Mouse (Mus musculus) liver, embryonic 13.5 days (tissue): ENCODE measurements at regions not wholly inside any gene's neighbourhood (a gene's known extent, or its start where the extent isn't known, plus 50 kb on each side); places are given as distances from the start of the nearest gene placed in this dataset.

ENCODE experiments used
- ATAC-seq: fragments of 200-750 bp; cut with Nextera tagmentation; 2 replicates; pipeline ENCODE4 v1.8.0; 2017; ENCODE audit warnings: low read depth, mild to moderate bottlenecking, moderate number of reproducible peaks, moderate library complexity
- DNase-seq: peaks from one replicate; pipeline ENCODE4 v3.0.0; 2022
- H3K27ac ChIP-seq: fragments of 300-500 bp; sonication (generic); 2 replicates; pipeline ENCODE4 v1.5.1; 2015; ENCODE audit warnings: moderate library complexity, mild to moderate bottlenecking, inconsistent platforms
- H3K27me3 ChIP-seq: fragments of 300-500 bp; sonication (generic); 2 replicates; pipeline ENCODE4 v1.6.1; 2015; ENCODE audit warnings: mild to moderate bottlenecking, inconsistent platforms
- H3K36me3 ChIP-seq: fragments of 300-500 bp; sonication (generic); 2 replicates; pipeline ENCODE4 v1.6.1; 2015; ENCODE audit warnings: mild to moderate bottlenecking, inconsistent platforms
- H3K4me1 ChIP-seq: fragments of 300-500 bp; sonication (generic); replicated peaks from 2 replicates; pipeline ENCODE4 v1.6.1; 2015; ENCODE audit warnings: inconsistent platforms
- H3K4me2 ChIP-seq: fragments of 300-500 bp; sonication (generic); 2 replicates; pipeline ENCODE4 v1.6.1; 2015; ENCODE audit warnings: inconsistent platforms, mild to moderate bottlenecking, moderate library complexity
- H3K4me3 ChIP-seq: fragments of 300-500 bp; sonication (generic); replicated peaks from 2 replicates; pipeline ENCODE4 v1.5.1; 2015; ENCODE audit warnings: mild to moderate bottlenecking, inconsistent platforms
- H3K9ac ChIP-seq: fragments of 300-500 bp; sonication (generic); 2 replicates; pipeline ENCODE4 v1.6.1; 2015; ENCODE audit warnings: mild to moderate bottlenecking, inconsistent platforms
- H3K9me3 ChIP-seq: fragments of 300-500 bp; sonication (generic); replicated peaks from 2 replicates; pipeline ENCODE4 v1.6.1; 2016; ENCODE audit warnings: inconsistent platforms
- WGBS: fragments of 180-500 bp; shearing (Covaris S2); methylation state at CpG from one replicate; pipeline ENCODE4 v1.1.7; 2015; ENCODE audit not compliant: insufficient replicate concordance; 5-methylcytosine and 5-hydroxymethylcytosine counted together

DNA sequence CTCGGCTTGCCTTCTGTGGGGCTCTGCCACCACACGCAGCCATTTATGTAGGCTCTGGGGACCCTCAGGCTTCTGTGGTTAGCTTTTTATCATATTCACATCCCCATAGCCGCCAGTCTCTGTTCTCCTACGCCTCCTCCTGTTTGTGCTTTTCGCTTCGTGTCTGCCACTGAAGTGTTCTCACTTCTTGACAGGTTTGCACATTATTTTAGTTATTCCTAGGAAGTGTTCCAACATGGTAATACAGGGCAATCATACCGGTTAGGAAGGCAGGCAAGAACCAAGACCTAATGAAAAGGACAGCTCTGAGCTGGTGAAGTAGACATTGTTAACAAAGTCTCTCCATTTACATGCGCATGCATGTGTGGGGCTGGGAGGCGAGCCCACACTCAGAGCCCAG is 120.1 kb upstream of the Arid2 start:
- Histone ChIP-seq H3K36me3 (no peaks in the 10 kb centered on the region), H3K4me3 (no peak overlapping the region), H3K27ac (no peak overlapping the region), H3K9me3 (no peaks in the 10 kb centered on the region), H3K4me2 (no peak overlapping the region), H3K4me1 (no peaks in the 10 kb centered on the region), H3K9ac (no peak overlapping the region), H3K27me3 (peaks cover 25% of the 10 kb centered on the region)
- DNase-seq = no peak
- WGBS = 54% methylated on average over 9 of the region's 9 CpGs
- no peak for ATAC-seq

DNA sequence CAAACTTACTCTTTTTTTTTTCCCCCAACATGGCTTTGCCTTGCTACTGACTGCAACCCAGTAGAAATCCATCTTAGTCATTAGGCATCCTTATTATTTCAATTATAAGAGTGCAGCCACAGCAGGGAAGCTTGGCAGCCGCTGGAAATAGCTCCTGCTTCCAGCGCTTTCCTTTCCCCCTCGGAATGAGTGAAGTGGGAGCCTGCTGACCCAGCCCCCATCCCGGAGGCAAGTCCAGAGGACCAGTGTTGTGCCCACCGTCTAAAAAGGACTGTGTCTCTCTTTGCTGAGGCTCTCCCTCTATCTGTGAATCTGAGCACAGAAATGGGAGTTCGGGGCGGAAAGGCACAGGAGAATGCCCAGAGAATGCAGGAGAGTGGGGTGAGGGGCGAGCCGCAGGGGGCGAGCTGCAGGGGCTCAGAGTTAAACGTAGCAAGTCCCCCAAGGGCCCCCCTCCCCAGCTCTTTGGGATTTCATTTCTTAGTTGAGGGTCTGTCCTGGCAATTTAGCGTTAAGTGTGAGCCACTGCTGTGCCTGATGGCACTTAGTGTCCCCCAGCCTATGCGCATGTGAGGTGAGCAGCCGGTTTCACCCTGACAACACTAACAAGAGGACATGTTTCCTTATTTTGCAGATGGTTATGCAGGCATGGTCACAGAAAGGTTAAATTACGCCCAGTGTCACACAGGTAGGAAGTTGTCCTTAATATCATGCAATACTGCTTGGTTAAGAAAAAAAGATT is 117.4 kb upstream of the Arid2 start:
- ATAC-seq (no peak), DNase-seq (no peak)
- 21% methylated on average over 15 of the region's 15 CpGs for WGBS
- H3K36me3 ChIP-seq = no peaks in the 10 kb centered on the region
- no peak overlapping the region for H3K27ac ChIP-seq
- peaks cover 25% of the 10 kb centered on the region for H3K27me3 ChIP-seq
- H3K9ac ChIP-seq = no peak overlapping the region
- no peak overlapping the region for H3K4me2 ChIP-seq
- no peak overlapping the region for H3K4me3 ChIP-seq
- H3K9me3 ChIP-seq = no peaks in the 10 kb centered on the region
- H3K4me1 ChIP-seq = no peaks in the 10 kb centered on the region

DNA sequence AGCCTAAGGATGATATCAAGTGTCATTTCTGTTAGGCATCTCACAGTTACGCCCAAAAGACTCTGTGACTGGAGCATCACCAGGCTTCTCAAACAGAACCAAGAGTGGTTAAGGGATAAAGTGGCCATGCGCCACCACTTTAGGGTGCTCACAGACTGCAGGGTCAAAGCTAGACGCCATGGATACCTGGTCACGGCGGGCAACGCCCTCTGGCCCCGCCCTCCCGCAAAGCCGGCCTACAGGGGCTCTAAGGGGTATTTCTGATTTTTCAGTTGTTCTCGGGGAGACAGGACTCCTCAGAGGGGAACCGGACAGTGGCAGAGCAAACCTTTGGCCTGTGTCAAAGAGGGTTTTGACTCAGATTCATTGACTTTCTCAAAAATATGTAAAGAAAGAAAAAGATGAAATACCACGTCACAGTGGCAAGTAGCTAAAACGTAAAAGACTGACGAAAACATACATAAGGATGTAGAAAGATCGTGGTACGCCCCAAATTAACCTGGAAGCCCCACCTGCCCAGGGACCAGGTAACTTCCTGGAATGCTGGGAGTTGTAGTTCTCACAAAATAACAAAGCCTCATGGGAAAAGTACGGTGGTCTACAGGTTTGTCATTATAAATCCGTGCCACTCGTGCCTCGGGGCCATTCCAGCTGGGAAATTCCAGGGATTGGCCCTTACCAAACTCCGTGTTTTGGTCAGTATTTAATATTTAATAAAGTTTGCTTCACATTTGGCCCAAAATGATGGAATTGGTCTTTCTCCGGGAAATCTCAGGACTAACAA is 116.1 kb upstream of the Arid2 start:
- Histone ChIP-seq H3K36me3 (no peaks in the 10 kb centered on the region), H3K4me3 (peak overlapping the region; percentile 17), H3K9ac (no peak overlapping the region), H3K9me3 (no peaks in the 10 kb centered on the region), H3K27ac (no peak overlapping the region), H3K27me3 (peaks cover 25% of the 10 kb centered on the region), H3K4me1 (no peaks in the 10 kb centered on the region), H3K4me2 (peak overlapping the region; percentile 40)
- WGBS = 8% methylated on average over 22 of the region's 22 CpGs
- no peak for ATAC-seq
- DNase-seq = no peak

DNA sequence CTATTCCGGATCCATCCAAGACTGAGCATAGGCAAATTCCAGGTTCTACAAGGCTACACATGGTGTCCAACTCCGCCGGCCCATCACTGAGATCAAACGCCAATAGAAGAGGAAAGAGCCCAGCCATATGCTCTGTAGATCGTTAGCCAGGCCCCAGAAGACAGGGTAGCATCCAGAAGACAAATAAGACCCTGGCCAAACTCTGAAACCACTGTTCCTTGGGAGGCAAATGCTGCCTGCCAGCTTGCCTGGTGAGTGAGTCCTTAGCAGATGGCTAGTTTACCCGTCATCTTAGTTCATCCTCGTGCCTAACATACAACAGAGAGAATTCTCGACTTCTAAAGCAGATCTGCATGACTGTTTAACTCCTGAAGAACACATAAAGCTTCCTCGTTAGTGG is 109.4 kb upstream of the Arid2 start:
- no peaks in the 10 kb centered on the region for H3K9me3 ChIP-seq
- H3K36me3 ChIP-seq = no peaks in the 10 kb centered on the region
- H3K27ac ChIP-seq = no peak overlapping the region
- H3K27me3 ChIP-seq = no peaks in the 10 kb centered on the region
- H3K4me3 ChIP-seq = no peak overlapping the region
- DNase-seq (no peak), ATAC-seq (no peak)
- no peaks in the 10 kb centered on the region for H3K4me1 ChIP-seq
- WGBS = 66% methylated on average over 9 of the region's 9 CpGs
- no peak overlapping the region for H3K4me2 ChIP-seq
- H3K9ac ChIP-seq = no peak overlapping the region

DNA sequence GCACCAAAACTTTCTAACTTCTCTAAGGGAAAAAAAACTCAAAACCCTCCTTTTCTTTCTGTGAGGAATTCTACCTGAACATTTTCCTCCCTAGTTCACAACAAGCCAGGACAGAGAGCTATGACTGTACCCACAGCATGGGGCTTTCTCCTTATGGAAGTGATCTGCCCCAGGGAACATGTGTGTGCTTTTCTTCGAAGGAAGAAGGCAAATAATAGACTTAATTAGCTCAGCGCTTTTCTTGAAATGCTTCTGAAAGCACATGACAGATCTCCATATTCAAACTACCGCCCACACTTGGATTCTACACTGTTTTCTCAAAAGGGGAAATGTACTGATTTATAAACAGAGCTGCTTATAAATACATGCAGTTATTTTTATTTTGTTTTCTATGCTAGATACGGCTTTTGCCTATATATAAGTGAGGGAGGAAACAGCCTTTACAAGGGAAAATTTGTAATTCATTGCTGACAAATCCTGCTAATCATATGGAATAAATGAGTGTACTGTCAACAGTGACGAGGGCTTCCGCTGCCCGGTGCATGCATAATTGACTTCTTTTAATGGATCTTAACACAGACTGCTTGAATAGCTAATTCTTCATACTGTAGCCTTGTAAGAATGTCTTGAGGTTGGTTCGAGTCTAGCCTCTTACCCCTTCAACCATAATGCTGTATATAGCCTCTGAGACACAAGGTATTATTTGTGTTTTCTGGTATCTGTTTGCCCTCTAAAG is 108.8 kb upstream of the Arid2 start:
- WGBS = 71% methylated on average over 8 of the region's 8 CpGs
- DNase-seq (no peak), ATAC-seq (no peak)
- Histone ChIP-seq H3K4me3 (no peak overlapping the region), H3K9me3 (no peaks in the 10 kb centered on the region), H3K27me3 (no peaks in the 10 kb centered on the region), H3K27ac (no peak overlapping the region), H3K4me2 (no peak overlapping the region), H3K36me3 (no peaks in the 10 kb centered on the region), H3K9ac (no peak overlapping the region), H3K4me1 (no peaks in the 10 kb centered on the region)

DNA sequence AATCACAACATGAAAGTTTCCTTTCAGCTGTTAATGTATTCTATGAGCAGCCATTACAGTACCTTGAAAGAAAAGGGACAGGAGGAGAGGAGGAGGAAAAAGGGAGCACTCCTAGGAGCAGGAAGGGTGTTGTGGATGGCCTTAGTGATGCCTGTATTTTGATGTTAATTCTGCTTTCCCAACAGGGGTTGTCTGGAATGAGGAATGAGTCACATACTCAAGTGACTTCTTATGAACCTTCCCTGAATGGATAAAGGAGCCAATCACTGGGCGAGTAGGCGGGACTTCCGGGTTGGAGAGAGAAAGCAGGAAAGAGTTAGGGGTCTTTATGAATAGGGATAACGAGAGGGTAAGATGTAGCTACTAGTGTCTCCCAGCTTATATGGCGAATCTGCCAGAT is 107.8 kb upstream of the Arid2 start:
- DNase-seq = no peak
- H3K27ac ChIP-seq = no peak overlapping the region
- no peaks in the 10 kb centered on the region for H3K9me3 ChIP-seq
- no peaks in the 10 kb centered on the region for H3K36me3 ChIP-seq
- no peak for ATAC-seq
- no peaks in the 10 kb centered on the region for H3K27me3 ChIP-seq
- 63% methylated on average over 5 of the region's 5 CpGs for WGBS
- no peak overlapping the region for H3K4me3 ChIP-seq
- H3K4me1 ChIP-seq = no peaks in the 10 kb centered on the region
- no peak overlapping the region for H3K9ac ChIP-seq
- no peak overlapping the region for H3K4me2 ChIP-seq

DNA sequence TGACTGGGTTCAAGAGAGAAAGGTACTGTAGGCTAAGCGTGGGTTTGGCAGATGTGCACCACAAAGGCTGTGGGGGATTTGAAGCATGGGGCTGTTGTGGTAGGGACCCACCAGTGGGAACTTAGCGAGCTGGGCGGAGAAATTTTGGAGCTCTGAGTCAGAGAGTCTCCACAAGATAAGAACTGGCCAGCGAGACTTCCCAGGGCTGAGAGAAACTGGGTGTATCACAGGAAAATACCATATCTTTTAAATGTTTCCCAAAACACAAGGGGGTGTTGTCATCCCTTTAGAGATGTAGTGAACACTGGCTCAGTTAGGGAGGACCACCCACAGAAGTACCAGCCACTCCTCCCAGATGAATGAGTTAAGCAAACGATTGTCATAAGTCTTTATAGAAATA is 107.3 kb upstream of the Arid2 start:
- no peak overlapping the region for H3K27ac ChIP-seq
- no peak overlapping the region for H3K9ac ChIP-seq
- no peaks in the 10 kb centered on the region for H3K36me3 ChIP-seq
- WGBS = 36% methylated on average over 5 of the region's 5 CpGs
- DNase-seq (no peak), ATAC-seq (no peak)
- no peaks in the 10 kb centered on the region for H3K9me3 ChIP-seq
- H3K4me3 ChIP-seq = no peak overlapping the region
- H3K27me3 ChIP-seq = no peaks in the 10 kb centered on the region
- H3K4me2 ChIP-seq = no peak overlapping the region
- H3K4me1 ChIP-seq = no peaks in the 10 kb centered on the region

DNA sequence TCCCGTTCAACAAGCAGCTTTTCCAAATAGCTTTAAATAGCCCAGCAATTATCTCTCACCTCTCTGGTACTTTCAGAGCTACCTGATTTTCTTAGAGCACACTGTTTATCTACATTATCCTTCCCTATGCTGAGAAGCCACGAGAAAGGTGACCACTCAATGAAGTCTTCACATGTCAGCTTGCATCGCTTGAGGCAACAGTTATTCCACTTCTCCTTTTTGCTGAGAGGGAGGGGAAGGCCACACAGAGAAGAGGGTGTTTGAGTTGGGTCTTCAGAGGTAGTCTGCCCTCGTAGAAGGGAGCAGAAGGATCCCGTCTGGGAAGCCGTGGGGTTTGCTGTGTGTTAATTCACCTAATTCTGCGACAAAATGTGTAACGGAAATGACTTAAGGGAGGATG is 106.3 kb upstream of the Arid2 start:
- Histone ChIP-seq H3K27ac (no peak overlapping the region), H3K9ac (no peak overlapping the region), H3K4me3 (no peak overlapping the region), H3K27me3 (no peaks in the 10 kb centered on the region), H3K4me2 (no peak overlapping the region), H3K36me3 (no peaks in the 10 kb centered on the region), H3K4me1 (no peaks in the 10 kb centered on the region), H3K9me3 (no peaks in the 10 kb centered on the region)
- ATAC-seq (no peak), DNase-seq (no peak)
- WGBS = 46% methylated on average over 8 of the region's 8 CpGs

DNA sequence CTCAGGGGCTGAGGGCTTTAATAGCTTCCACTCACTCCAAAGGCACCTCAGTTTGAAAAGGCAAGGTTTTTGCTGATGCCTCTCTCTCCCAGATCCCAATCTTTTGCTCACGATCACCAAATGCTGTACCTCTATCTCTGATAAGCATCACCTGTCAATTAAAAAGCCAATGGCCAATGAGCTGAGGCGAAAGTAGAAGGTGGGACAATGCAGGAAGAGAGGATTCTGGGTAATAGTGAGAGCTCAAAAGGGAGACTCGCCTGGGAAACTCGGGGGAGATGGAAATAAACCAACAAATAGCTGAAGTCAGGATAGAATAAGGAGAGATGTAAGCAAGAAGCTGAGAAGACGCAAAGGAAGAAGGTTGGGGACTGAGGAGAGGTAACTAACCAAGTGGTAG is 105.0 kb upstream of the Arid2 start:
- Histone ChIP-seq H3K27me3 (no peaks in the 10 kb centered on the region), H3K36me3 (no peaks in the 10 kb centered on the region), H3K9ac (no peak overlapping the region), H3K27ac (no peak overlapping the region), H3K4me3 (no peak overlapping the region), H3K4me2 (no peak overlapping the region), H3K9me3 (no peaks in the 10 kb centered on the region), H3K4me1 (no peaks in the 10 kb centered on the region)
- ATAC-seq = no peak
- no peak for DNase-seq
- WGBS = 62% methylated on average over 5 of the region's 5 CpGs

DNA sequence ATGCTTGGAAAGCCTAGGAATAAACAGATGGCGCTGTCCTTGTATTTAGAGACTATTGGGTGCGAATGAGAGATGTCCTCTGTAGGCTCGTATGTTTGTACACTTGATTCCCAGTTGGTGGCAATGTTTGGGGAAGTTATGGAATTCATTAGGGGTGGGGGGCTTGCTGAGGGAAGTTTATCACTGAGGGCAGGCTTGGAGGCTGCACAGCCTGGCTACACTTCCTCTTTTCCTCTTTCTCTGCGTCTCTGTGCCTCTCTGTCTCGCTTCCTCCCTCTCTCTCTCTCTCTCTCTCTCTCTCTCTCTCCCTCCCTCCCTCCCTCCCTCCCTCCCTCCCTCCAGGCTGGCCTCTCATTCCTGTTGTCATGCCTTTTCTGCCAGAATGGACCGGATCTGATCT is 104.2 kb upstream of the Arid2 start:
- 28% methylated on average over 6 of the region's 6 CpGs for WGBS
- H3K9ac ChIP-seq = no peak overlapping the region
- H3K27ac ChIP-seq = no peak overlapping the region
- no peak overlapping the region for H3K4me3 ChIP-seq
- ATAC-seq = no peak
- no peaks in the 10 kb centered on the region for H3K4me1 ChIP-seq
- no peaks in the 10 kb centered on the region for H3K27me3 ChIP-seq
- H3K4me2 ChIP-seq = no peak overlapping the region
- no peaks in the 10 kb centered on the region for H3K36me3 ChIP-seq
- H3K9me3 ChIP-seq = no peaks in the 10 kb centered on the region
- no peak for DNase-seq

DNA sequence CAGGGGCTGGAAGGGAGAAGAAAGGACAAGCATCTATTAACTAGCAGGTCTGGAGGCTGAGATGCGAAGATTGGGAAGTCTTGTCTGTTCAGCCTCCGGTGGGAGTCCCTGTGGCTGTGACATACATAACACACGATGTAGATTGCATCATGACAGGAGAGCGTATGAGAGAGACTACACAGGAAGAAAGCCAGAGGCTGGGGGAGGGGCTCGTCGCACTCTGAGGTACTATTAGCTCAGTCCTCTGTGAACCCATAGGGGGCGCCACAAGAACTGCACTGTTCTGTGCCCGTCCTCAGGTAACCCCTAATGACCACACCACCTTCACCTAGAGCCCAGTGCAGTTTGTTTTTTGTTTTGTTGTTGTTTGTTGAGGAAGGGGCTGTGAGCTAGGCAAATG is 102.7 kb upstream of the Arid2 start:
- H3K36me3 ChIP-seq = no peaks in the 10 kb centered on the region
- DNase-seq (no peak), ATAC-seq (no peak)
- no peaks in the 10 kb centered on the region for H3K9me3 ChIP-seq
- no peak overlapping the region for H3K4me2 ChIP-seq
- WGBS = 39% methylated on average over 8 of the region's 8 CpGs
- no peaks in the 10 kb centered on the region for H3K4me1 ChIP-seq
- H3K9ac ChIP-seq = no peak overlapping the region
- no peak overlapping the region for H3K27ac ChIP-seq
- H3K4me3 ChIP-seq = no peak overlapping the region
- no peaks in the 10 kb centered on the region for H3K27me3 ChIP-seq
